Mouse (Mus musculus): ENCODE results near the gene Dnmt1.

- no peak for TF ChIP-seq CTCF (IDR thresholded peaks at IDR 0.05; ENCODE audit: low read depth, low read length)
- no peak for TF ChIP-seq GATA2 (IDR thresholded peaks at IDR 0.05; ENCODE audit: borderline replicate concordance, low read depth, low read length)
- no peak; the same call in 1 of the 2 replicates for TF ChIP-seq POLR2AphosphoS5 (IDR thresholded peaks at IDR 0.05; ENCODE audit: insufficient replicate concordance, low read depth, low read length)
- TF ChIP-seq GATA1 (IDR thresholded peaks at IDR 0.05; ENCODE audit: borderline replicate concordance, low read length) = no peak
- no peak for TF ChIP-seq TAL1 (conservative IDR thresholded peaks at IDR 0.05; ENCODE audit: low read depth, low read length)
Measured at GRCm38 (mm10) chr9:20890411-20890810, 69.3 kb downstream of the Dnmt1 start.

Data from G1E (cell line).